Mouse (Mus musculus): ENCODE results near the gene Dph1. TPM values are rescaled to one million over a fixed set of nuclear protein-coding genes. Genes with fewer than 3 reads are reported as not detected.
A peak's percentile ranks its signal among the peaks of the same experiment; 100 is the strongest.

Dph1 gene
- total RNA-seq, 1 experiment: 32.8 TPM

DNA sequence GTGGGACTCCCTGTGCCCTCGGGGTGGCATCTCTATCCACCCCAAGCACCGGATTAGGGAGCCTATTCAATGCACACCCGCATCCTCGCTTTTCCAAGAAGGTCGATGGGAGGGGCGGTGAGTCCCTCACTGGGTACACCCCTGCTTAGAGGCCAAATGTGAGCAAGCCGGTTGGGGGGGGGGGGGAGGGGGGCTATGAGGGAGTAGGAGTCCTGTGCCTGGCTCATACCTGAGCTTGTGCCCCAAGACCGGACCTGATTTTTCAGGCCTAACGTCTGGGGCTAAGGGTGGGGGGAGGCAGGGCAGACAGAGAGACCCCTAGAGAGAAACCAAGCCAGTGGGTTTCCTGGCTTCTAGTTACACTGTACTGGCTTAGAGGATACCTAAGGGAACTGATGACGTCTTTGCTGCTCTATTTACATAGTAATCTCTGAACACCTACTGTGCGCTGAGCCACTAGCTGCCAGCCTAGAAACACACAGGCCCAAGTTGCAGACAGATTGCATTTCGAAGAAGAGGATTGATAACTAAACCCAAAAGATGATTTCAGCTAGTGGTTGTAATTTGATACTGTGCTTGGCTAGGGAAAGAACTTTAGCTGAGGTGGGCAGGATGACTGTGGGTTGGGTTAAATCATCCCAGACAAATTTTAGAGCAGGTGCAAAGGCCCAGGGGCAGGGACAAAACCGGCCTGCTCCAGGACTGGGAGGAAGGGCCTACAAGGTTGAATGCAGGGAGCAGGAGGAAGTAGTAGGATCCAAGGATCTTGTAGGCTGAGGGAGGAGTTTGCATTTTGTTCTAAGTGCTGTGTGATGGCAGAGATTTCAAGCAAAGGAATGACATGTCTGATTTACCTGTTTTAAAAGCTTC lies 23.3 kb upstream of the Dph1 start:
- TF ChIP-seq ZC3H11A (IDR thresholded peaks at IDR 0.05; ENCODE audit: borderline replicate concordance, low read depth, low read length): no peak
- TF ChIP-seq ZNF384 (IDR thresholded peaks at IDR 0.05; ENCODE audit: low read depth, low read length): no peak
- H3K36me3 ChIP-seq (ENCODE audit: control insufficient read depth, insufficient read depth, low read length, poor library complexity, severe bottlenecking): no peaks in the 10 kb centered on the region
- no peak overlapping the region for H3K27ac ChIP-seq (ENCODE audit: insufficient read depth, low read depth, low read length, poor library complexity, severe bottlenecking)
- H3K9ac ChIP-seq (ENCODE audit: insufficient read depth, low read depth, low read length, poor library complexity, severe bottlenecking): no peak overlapping the region
- H3K4me3 ChIP-seq (ENCODE audit: insufficient read depth in 1 of 2, low read depth in 1 of 2, low read length in 2 of 2, poor library complexity in 1 of 2, severe bottlenecking in 1 of 2): peak overlapping the region in 1 of 2 experiments; percentile 58; a peak in 2 of 4 replicates
- no peak for DNase-seq (ENCODE audit: low read depth, low spot score)
- no peaks in the 10 kb centered on the region for H3K9me3 ChIP-seq (ENCODE audit: control insufficient read depth, insufficient read depth, low read depth, low read length)
- peaks cover 0 to 35% of the 10 kb centered on the region in 2 experiments; a peak in 2 of 4 replicates for H3K4me1 ChIP-seq (ENCODE audit: control insufficient read depth in 2 of 2, insufficient read depth in 2 of 2, low read length in 2 of 2, poor library complexity in 1 of 2)
- in situ Hi-C loops (cut with MboI; ENCODE audit: low sequenced_read_pairs in 2 of 2, unreplicated experiment in 2 of 2): no loop called here

DNA sequence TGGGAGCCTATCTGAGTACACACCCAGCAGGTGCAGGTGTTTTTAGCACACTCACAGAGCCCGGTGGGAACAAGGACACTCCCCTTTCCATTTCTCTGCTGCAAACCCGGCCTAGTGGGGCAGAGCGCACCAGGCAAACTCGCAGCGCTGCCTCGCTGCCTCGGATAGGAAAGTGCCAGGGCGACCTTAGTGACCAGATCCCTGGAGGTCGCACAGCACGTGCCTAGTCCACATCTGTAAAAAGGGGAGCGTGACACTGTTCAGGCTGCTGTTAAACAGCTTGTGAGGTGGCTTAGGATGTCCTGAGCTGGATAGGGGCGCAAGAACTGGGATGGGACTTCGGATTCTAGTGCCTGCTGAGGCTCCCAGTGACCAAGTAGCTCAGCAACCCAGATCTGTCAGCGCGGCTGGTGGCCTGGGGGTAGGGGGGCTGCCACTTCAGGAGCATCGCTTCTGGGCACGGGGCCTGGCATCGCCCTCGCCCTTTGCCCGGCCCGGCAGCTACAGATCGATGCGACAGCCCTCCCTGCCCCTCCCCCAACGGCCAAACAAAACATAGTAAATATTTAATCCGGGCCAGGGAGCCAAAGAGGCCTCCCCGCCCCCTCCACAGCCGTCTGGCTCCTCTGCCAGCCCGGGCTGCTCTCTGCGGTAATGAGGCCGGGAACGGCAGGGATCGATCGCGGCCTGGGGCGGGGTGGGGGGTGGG lies 22.5 kb upstream of the Dph1 start:
- Histone ChIP-seq H3K27ac (ENCODE audit: insufficient read depth, low read depth, low read length, poor library complexity, severe bottlenecking) (no peak overlapping the region), H3K4me3 (ENCODE audit: insufficient read depth in 1 of 2, low read depth in 1 of 2, low read length in 2 of 2, poor library complexity in 1 of 2, severe bottlenecking in 1 of 2) (peak overlapping the region; percentile 27 to 58; a peak in 3 of 4 replicates), H3K9ac (ENCODE audit: insufficient read depth, low read depth, low read length, poor library complexity, severe bottlenecking) (peak overlapping the region; percentile 49; the same call in 1 of the 2 replicates), H3K4me1 (ENCODE audit: control insufficient read depth in 2 of 2, insufficient read depth in 2 of 2, low read length in 2 of 2, poor library complexity in 1 of 2) (peaks cover 0 to 40% of the 10 kb centered on the region in 2 experiments; a peak in 2 of 4 replicates), H3K9me3 (ENCODE audit: control insufficient read depth, insufficient read depth, low read depth, low read length) (no peaks in the 10 kb centered on the region), H3K36me3 (ENCODE audit: control insufficient read depth, insufficient read depth, low read length, poor library complexity, severe bottlenecking) (no peaks in the 10 kb centered on the region)
- no peak for DNase-seq (ENCODE audit: low read depth, low spot score)
- in situ Hi-C loops (cut with MboI; ENCODE audit: low sequenced_read_pairs in 2 of 2, unreplicated experiment in 2 of 2): no loop called here
- no peak for TF ChIP-seq ZC3H11A (IDR thresholded peaks at IDR 0.05; ENCODE audit: borderline replicate concordance, low read depth, low read length)
- TF ChIP-seq CHD2 (IDR thresholded peaks at IDR 0.05; ENCODE audit: low read depth, low read length): no peak
- TF ChIP-seq HCFC1 (IDR thresholded peaks at IDR 0.05; ENCODE audit: borderline replicate concordance, insufficient read depth, low read length): no peak
- no peak for TF ChIP-seq ZNF384 (IDR thresholded peaks at IDR 0.05; ENCODE audit: low read depth, low read length)
- TF ChIP-seq MAFK (IDR thresholded peaks at IDR 0.05; ENCODE audit: insufficient read depth, low read depth, low read length): no peak

DNA sequence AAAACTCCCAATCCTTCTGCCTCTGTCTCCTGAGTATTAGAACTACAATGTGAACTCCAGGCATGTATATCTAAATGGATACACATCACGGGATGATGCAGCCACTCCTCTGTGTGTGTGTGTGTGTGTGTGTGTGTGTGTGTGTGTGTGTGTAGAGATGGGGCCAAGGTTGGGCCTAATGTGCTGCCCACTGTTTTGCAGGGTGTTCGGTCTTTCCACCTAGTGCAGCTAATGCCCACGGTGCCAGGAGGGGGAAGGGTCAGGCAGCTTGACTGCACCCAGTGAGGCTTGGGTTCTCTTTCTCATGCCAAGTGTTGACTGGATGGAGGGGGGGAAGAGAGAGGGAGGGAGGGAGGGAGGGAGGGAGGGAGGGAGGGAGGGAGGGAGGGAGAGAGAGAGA lies 21.8 kb upstream of the Dph1 start:
- no peak for DNase-seq (ENCODE audit: low read depth, low spot score)
- in situ Hi-C loops (cut with MboI; ENCODE audit: low sequenced_read_pairs in 2 of 2, unreplicated experiment in 2 of 2): no loop called here
- no peak for TF ChIP-seq ZC3H11A (IDR thresholded peaks at IDR 0.05; ENCODE audit: borderline replicate concordance, low read depth, low read length)
- TF ChIP-seq CHD2 (IDR thresholded peaks at IDR 0.05; ENCODE audit: low read depth, low read length): no peak
- no peak for TF ChIP-seq HCFC1 (IDR thresholded peaks at IDR 0.05; ENCODE audit: borderline replicate concordance, insufficient read depth, low read length)
- Histone ChIP-seq H3K9me3 (ENCODE audit: control insufficient read depth, insufficient read depth, low read depth, low read length) (no peaks in the 10 kb centered on the region), H3K36me3 (ENCODE audit: control insufficient read depth, insufficient read depth, low read length, poor library complexity, severe bottlenecking) (no peaks in the 10 kb centered on the region), H3K9ac (ENCODE audit: insufficient read depth, low read depth, low read length, poor library complexity, severe bottlenecking) (no peak overlapping the region), H3K4me3 (ENCODE audit: insufficient read depth in 1 of 2, low read depth in 1 of 2, low read length in 2 of 2, poor library complexity in 1 of 2, severe bottlenecking in 1 of 2) (no peak overlapping the region), H3K4me1 (ENCODE audit: control insufficient read depth in 2 of 2, insufficient read depth in 2 of 2, low read length in 2 of 2, poor library complexity in 1 of 2) (peaks cover 0 to 43% of the 10 kb centered on the region in 2 experiments; a peak in 2 of 4 replicates), H3K27ac (ENCODE audit: insufficient read depth, low read depth, low read length, poor library complexity, severe bottlenecking) (no peak overlapping the region)

GRCm38 (mm10) chr11:75212031-75212667 lies 21.1 kb upstream of the Dph1 start:
- DNase-seq (ENCODE audit: low read depth, low spot score): no peak
- TF ChIP-seq CHD2 (IDR thresholded peaks at IDR 0.05; ENCODE audit: low read depth, low read length) (no peak), ZNF384 (IDR thresholded peaks at IDR 0.05; ENCODE audit: low read depth, low read length) (no peak), ZC3H11A (IDR thresholded peaks at IDR 0.05; ENCODE audit: borderline replicate concordance, low read depth, low read length) (no peak), MAFK (IDR thresholded peaks at IDR 0.05; ENCODE audit: insufficient read depth, low read depth, low read length) (no peak), HCFC1 (IDR thresholded peaks at IDR 0.05; ENCODE audit: borderline replicate concordance, insufficient read depth, low read length) (no peak)
- Histone ChIP-seq H3K4me1 (ENCODE audit: control insufficient read depth in 2 of 2, insufficient read depth in 2 of 2, low read length in 2 of 2, poor library complexity in 1 of 2) (peaks cover 0 to 45% of the 10 kb centered on the region in 2 experiments; a peak in 2 of 4 replicates), H3K4me3 (ENCODE audit: insufficient read depth in 1 of 2, low read depth in 1 of 2, low read length in 2 of 2, poor library complexity in 1 of 2, severe bottlenecking in 1 of 2) (no peak overlapping the region), H3K36me3 (ENCODE audit: control insufficient read depth, insufficient read depth, low read length, poor library complexity, severe bottlenecking) (no peaks in the 10 kb centered on the region), H3K9ac (ENCODE audit: insufficient read depth, low read depth, low read length, poor library complexity, severe bottlenecking) (no peak overlapping the region), H3K9me3 (ENCODE audit: control insufficient read depth, insufficient read depth, low read depth, low read length) (no peaks in the 10 kb centered on the region), H3K27ac (ENCODE audit: insufficient read depth, low read depth, low read length, poor library complexity, severe bottlenecking) (no peak overlapping the region)
- in situ Hi-C loops (cut with MboI; ENCODE audit: low sequenced_read_pairs in 2 of 2, unreplicated experiment in 2 of 2): no loop called here

All from ES-E14 (cell line).